Mouse (Mus musculus): ENCODE measurements around the gene Irf9.
A peak's percentile ranks its signal among the peaks of the same experiment; 100 is the strongest.

- peak; percentile 70 for TF ChIP-seq USF2 (conservative IDR thresholded peaks at IDR 0.05; ENCODE audit: low read depth, low read length)
- no peak for TF ChIP-seq CTCF (conservative IDR thresholded peaks at IDR 0.05 in 1 of 2, IDR thresholded peaks at IDR 0.05 in 1 of 2; ENCODE audit: low read depth in 2 of 2, low read length in 2 of 2)
- TF ChIP-seq ZC3H11A (IDR thresholded peaks at IDR 0.05; ENCODE audit: low read depth, low read length), result no peak
- TF ChIP-seq UBTF (IDR thresholded peaks at IDR 0.05; ENCODE audit: low read depth, low read length), result no peak
- TF ChIP-seq EP300 (IDR thresholded peaks at IDR 0.05; ENCODE audit: low read length), result no peak
- no peak for TF ChIP-seq SMC3 (IDR thresholded peaks at IDR 0.05; ENCODE audit: low read depth, low read length)
- peak; percentile 39 for TF ChIP-seq POLR2A (IDR thresholded peaks at IDR 0.05; ENCODE audit: low read depth, low read length)
- peak; percentile 86 for TF ChIP-seq ELF1 (IDR thresholded peaks at IDR 0.05; ENCODE audit: low read depth, low read length)
- no peak; the same call in 1 of the 2 replicates for TF ChIP-seq POLR2AphosphoS2 (IDR thresholded peaks at IDR 0.05; ENCODE audit: low read depth, low read length)
- TF ChIP-seq MAX (IDR thresholded peaks at IDR 0.05; ENCODE audit: low read length), result peak; percentile 97
- TF ChIP-seq RCOR1 (conservative IDR thresholded peaks at IDR 0.05; ENCODE audit: low read depth, low read length), result no peak; the same call in 1 of the 2 replicates
- TF ChIP-seq TBP (conservative IDR thresholded peaks at IDR 0.05; ENCODE audit: low read depth, low read length), result peak; percentile 71
Observed at GRCm38 (mm10) chr14:55560202-55561073, 42.9 kb upstream of the Irf9 start, which contains the start of gene A730061H03Rik.

All from CH12.LX (cell line).